Mouse (Mus musculus) testis, adult 2 months (tissue): ENCODE data around the gene Cyp2d26.

ENCODE experiments used
- CTCF ChIP-seq: fragments of 200-500 bp; IDR thresholded peaks from 2 replicates; pipeline ENCODE4 v1.5.1; 2012; ENCODE audit warnings: low read depth, mild to moderate bottlenecking, inconsistent platforms, low read length, moderate library complexity; ENCODE audit not compliant: control insufficient read depth, insufficient read depth, insufficient replicate concordance
- POLR2A ChIP-seq: fragments of 200-500 bp; IDR thresholded peaks from 2 replicates; pipeline ENCODE4 v1.6.1; 2012; ENCODE audit warnings: low read depth, mild to moderate bottlenecking, inconsistent platforms, low read length, moderate library complexity; ENCODE audit not compliant: control insufficient read depth

DNA sequence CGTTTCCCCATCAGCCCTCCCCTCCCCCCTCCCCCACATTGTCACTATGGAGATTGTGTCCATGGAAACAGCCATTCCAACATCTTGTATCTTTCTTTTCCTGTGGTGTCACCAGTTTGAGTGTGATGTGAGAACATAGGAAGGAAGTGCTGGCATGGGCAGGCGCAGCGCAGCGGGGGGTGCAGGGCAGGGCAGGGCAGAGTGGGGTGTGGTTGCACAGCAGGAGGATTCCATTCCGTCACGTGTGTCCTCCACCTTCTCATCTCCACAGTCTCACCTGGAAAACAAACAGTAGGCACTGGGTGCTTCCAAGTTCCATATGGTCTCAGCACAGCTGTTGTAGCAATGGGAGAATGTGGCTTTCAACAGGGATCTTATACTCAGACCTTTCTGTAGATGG, 15.4 kb upstream of the Cyp2d26 start:
- TF ChIP-seq CTCF (no peak), POLR2A (no peak)
